Comparison of ENCODE assay signal across 21 mouse cellular contexts in genomic region chr5:72446104-72446503, GRCm38 (mm10). TPM values are rescaled to one million over a fixed set of nuclear protein-coding genes. Genes with fewer than 3 reads are reported as not detected.
"Had no signal": no experiment of that assay in that cellular context is flagged by ENCODE, and none has a peak within 500 bp of the region (broad histone marks: within the 10 kb centered on the region; RNA-seq: fewer than 3 reads in every experiment).

No protein-coding gene starts in this region.

- DNase-seq: kidney, adult 8-10 months; kidney, postnatal 10 days; kidney, postnatal 36 days; left cerebral cortex, postnatal 4 days; liver, embryonic 13.5 days; lung, adult 2 months; lung, postnatal 14 days; lung, postnatal 4 days; midbrain, embryonic 14.5 days; right cerebral cortex, adult 18-20 months; right cerebral cortex, postnatal 14 days; right cerebral cortex, postnatal 4 days; thymus, postnatal 25 days had no signal

- H3K9ac ChIP-seq: kidney, embryonic 15.5 days; liver, embryonic 13.5 days; neural tube, embryonic 12.5 days; neural tube, embryonic 15.5 days; stomach, embryonic 15.5 days had no signal

- H3K4me1 ChIP-seq: kidney, embryonic 15.5 days; liver, embryonic 13.5 days; neural tube, embryonic 12.5 days; neural tube, embryonic 15.5 days; stomach, embryonic 15.5 days had no signal

- H3K27me3 ChIP-seq: kidney, embryonic 15.5 days; liver, embryonic 13.5 days; neural tube, embryonic 12.5 days; neural tube, embryonic 15.5 days; stomach, embryonic 15.5 days had no signal

- H3K9me3 ChIP-seq: kidney, embryonic 15.5 days; liver, embryonic 13.5 days; neural tube, embryonic 12.5 days; neural tube, embryonic 15.5 days; stomach, embryonic 15.5 days had no signal

- H3K27ac ChIP-seq: kidney, embryonic 15.5 days; liver, embryonic 13.5 days; neural tube, embryonic 12.5 days; neural tube, embryonic 15.5 days; stomach, embryonic 15.5 days had no signal

- H3K4me2 ChIP-seq: kidney, embryonic 15.5 days; liver, embryonic 13.5 days; midbrain, embryonic 11.5 days; neural tube, embryonic 12.5 days; neural tube, embryonic 15.5 days; stomach, embryonic 15.5 days had no signal

- H3K4me3 ChIP-seq: kidney, embryonic 15.5 days; liver, embryonic 13.5 days; neural tube, embryonic 12.5 days; neural tube, embryonic 15.5 days; stomach, embryonic 15.5 days had no signal

- H3K36me3 ChIP-seq: kidney, embryonic 15.5 days; liver, embryonic 13.5 days; neural tube, embryonic 12.5 days; neural tube, embryonic 15.5 days; stomach, embryonic 15.5 days had no signal

RNA-seq across cellular contexts. Expression of gene Corin, which starts 58.2 kb away (rescaled TPM):
- total RNA-seq: megakaryocyte progenitor cell, adult 5-6 weeks; megakaryocyte-erythroid progenitor cell, adult 5-6 weeks had no signal
- polyA plus RNA-seq: liver, adult 2 months had no signal
